Mouse (Mus musculus): ENCODE measurements at regions not wholly inside any gene's neighbourhood (a gene's known extent, or its start where the extent isn't known, plus 50 kb on each side); places are given as distances from the start of the nearest gene placed in this dataset.

- no peak for DNase-seq (ENCODE audit: extremely low read depth, insufficient read length, low spot score)
Measured at GRCm38 (mm10) chr4:55973706-55974105, 441.4 kb upstream of the Klf4 start.

DNA sequence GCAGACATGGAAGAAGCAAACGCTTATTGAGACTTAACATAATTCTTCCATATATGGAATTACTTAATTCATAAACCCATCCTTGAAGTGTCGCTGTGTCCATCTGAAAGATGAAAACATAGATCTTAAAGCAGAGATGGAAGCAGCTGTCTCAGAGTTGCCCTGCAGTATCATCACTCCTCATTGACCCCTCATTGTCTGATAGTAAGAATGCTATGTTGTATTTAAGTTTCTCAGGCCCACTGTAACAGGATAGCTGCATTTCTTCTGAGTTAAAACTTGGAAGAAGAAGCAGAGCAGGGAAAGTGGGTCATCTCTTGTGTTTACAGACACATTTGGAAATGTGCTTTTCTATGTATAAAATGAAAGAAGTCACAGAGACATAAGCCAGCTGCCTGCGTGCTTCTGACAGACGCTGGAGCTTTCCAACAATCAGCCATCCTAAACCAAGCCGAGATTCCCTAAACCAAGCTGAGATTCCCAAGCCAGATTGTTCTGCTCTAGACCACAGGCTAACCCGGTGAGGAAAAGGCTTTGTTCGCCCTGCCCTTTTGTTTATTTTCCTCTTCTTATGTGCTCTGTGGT, 440.1 kb upstream of the Klf4 start:
- no peak for DNase-seq (ENCODE audit: extremely low read depth, insufficient read length, low spot score)

DNA sequence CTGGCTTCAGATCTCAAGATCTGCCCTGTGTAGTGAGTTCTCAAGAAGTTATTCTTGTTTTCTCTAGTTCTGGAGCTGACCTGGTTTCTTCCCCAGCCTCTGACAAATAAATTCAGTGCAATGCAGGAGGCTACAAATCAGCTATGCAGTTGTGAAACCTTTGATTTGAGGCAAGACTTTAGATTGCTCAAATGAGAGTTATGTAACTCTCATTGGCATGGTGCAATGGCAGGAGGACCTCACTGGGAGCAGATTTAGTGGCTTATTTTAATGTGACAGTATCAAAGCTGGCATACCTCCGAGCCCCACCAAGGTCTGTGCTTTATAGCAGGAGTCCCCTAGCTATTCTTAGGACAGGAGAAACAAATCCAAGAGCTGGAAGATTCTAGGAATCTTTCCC, 427.8 kb upstream of the Klf4 start:
- DNase-seq (ENCODE audit: extremely low read depth, insufficient read length, low spot score): no peak

DNA sequence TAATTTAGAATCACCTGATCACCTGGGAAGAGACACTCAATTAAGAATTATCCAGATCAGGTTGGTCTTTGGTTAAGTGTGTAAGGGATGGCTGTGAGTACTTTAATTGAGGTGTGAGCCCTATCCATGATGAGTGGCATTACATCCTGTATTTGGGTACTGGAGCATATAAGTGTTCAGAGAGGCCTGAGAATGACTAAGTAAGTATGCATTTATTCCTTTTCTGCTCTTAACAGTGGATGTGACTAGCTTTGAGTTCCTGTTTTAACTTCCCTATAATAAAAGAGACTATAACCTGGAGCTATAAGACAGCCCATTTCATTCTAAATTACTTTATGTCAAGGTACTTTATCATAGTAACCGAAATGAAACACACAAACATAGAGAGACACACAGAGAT, 421.4 kb upstream of the Klf4 start:
- DNase-seq (ENCODE audit: extremely low read depth, insufficient read length, low spot score): no peak

DNA sequence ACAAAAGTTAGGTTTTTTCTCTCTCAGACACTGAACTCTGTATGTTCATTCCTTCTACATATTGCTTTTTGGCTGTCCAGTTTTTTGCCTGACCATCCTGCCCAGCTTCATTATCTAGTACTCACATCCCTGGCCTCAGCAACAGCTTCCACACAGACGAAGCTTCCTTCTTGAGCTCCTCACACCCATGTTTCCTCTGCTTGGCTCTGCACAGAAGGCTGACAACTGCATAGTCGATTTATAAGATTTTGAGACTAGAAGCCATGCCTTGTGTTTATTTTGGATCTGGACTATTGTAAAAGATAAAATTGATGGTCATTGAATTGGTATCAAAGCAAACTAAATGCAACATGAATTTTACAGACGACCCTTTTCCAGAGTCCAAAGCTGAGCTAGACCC, 420.0 kb upstream of the Klf4 start:
- no peak for DNase-seq (ENCODE audit: extremely low read depth, insufficient read length, low spot score)

DNA sequence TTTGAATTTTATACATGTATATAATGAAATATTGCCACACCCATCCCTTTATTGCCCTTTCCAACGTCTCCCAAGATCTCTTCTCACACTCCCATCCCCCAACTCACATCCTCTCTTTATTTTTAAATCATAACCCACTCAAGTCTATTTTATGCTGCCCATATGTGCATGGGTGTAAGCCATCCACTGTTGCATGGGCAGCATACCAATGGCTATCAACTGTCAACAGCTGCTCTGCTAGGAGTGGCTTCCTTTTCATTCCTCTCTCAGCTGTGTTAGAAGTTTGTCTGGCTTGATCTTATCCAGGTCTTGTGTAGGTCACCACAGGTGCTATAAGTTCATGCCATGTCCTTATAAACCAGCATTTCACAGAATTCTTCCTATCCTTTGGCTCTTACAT, 409.2 kb upstream of the Klf4 start:
- DNase-seq (ENCODE audit: extremely low read depth, insufficient read length, low spot score): no peak

GRCm38 (mm10) chr4:55938383-55938782, 406.1 kb upstream of the Klf4 start:
- no peak for DNase-seq (ENCODE audit: extremely low read depth, insufficient read length, low spot score)

- DNase-seq (ENCODE audit: extremely low read depth, insufficient read length, low spot score): no peak
Measured at GRCm38 (mm10) chr4:55937833-55938232, 405.6 kb upstream of the Klf4 start.

DNA sequence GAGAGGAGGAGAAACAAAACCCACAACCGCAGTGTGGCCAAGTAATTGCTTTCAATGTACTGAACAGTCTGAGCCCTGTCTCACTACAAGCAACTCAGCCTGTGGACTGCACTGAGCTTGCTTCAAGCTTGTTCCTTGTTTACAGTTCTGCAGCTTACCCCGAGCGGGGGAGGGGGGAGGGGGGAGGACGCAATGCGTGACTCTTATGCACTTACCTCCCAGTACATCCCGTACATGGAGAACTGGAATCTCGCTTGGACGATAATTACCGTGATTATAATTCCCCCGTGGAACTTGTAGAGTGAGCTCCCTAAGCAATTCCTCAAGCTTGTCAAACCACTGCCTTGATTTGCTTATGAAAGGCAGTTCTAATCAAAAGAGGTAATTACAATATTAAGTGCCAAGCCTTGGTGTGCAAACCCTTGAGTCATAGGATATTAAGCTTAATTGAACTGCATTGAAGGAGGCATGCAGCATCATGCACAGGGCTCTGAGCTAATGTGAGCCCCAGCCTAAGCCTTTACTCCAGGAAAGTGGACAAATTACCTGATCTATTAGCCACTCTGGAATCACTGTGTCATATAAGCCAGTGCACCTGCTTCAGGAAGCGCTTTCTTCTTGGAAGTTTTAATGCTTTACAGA, 397.0 kb upstream of the Klf4 start:
- DNase-seq (ENCODE audit: extremely low read depth, insufficient read length, low spot score): no peak

GRCm38 (mm10) chr4:55928670-55929069, 396.4 kb upstream of the Klf4 start:
- DNase-seq (ENCODE audit: extremely low read depth, insufficient read length, low spot score): no peak

GRCm38 (mm10) chr4:55928196-55928595, 395.9 kb upstream of the Klf4 start:
- no peak for DNase-seq (ENCODE audit: extremely low read depth, insufficient read length, low spot score)

DNA sequence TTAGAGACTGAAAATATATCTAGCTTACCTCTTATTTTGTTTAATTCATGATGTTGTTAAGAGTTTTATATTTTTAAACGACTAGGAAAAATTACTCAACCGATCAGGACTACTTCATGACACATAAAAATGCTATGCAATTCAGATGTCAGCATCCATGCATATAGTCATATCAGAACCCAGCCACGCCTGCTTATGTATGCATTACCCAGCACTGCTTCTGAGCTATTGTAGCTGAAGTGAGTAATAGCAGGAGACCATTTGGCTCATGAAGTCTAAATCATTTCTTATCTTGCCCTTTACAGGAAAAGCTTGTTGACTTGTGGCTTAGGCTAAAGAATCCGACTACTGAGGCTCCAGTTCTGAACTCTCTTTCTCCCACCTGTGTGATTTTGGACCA, 395.1 kb upstream of the Klf4 start:
- DNase-seq (ENCODE audit: extremely low read depth, insufficient read length, low spot score): no peak

DNA sequence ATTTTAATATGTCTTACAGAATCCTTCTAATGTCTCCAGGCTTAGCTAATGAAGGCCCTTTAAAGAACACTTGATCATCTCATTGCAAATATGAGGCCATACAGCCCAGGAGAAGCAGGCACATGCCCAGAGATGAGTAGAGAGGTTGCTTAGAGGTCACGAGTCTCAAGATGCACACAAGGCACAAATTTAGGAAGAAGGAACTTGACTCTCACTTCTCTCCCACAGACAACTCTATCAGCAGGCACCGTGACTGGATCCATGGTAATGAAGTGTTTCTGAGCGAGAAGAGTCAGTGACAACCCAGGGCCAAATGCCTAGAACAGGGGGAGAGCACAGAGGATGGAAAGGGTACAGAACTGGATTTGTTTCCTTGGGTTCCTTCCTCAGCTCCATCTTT, 392.7 kb upstream of the Klf4 start:
- DNase-seq (ENCODE audit: extremely low read depth, insufficient read length, low spot score): no peak

DNA sequence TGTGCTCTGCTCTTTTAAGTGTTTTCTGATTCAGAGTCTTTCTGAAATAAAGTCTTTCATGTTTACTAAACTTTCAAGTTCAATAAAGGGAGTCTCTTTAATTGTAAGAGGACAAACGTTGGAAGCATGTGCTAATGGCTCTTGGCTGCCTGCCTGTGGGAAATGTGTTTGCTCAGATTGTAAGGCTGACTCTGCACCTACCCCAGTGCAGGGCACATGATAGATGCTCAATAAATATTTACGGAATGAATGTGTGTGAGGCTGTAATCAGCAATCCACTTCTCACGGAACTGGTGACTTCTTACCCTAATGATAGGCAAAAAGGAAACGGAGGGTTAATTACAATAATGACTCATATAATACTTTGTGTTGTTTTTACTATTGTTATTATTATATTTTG, 389.0 kb upstream of the Klf4 start:
- no peak for DNase-seq (ENCODE audit: extremely low read depth, insufficient read length, low spot score)

GRCm38 (mm10) chr4:55894116-55894885, 362.0 kb upstream of the Klf4 start:
- DNase-seq (ENCODE audit: extremely low read depth, insufficient read length, low spot score): no peak

DNA sequence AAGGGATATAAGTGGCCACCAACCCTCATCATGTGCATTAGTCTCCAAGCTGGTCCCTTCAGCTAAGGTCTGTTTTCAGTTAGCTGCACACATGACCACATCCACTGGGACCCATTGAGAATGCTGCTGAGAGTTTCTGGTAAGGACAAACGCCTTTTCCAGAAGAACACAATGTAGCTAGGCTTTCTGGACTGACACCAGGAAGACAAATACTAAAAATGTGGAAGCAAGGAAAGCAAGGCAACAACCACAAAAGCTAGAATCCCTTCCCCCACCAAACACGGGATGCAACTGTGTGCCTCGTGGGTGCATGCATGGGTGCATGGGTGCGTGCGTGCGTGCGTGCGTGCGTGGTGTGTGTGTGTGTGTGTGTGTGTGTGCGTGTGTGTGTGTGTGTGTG, 359.4 kb upstream of the Klf4 start:
- no peak for DNase-seq (ENCODE audit: extremely low read depth, insufficient read length, low spot score)

DNA sequence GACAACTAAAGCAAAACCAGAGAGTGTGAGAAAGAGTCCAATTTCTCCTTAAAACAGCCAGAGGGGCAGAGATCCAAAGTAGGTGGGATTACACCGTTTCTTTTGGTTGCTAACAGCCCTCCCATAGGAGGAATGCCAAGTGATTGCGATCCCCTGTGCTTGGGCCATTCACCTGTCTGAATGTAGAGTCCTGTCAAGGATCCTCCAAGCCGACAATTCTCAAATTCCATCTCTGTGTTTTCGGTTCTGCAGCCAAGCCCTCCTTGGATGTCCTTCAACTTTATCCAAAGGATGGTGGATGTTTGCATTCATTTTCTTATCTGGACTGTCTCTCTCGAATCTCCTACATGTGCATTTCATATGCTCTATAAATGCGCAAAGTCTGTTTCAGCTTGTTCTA, 355.3 kb upstream of the Klf4 start:
- DNase-seq (ENCODE audit: extremely low read depth, insufficient read length, low spot score): no peak

- no peak for DNase-seq (ENCODE audit: extremely low read depth, insufficient read length, low spot score)
Measured at GRCm38 (mm10) chr4:55882541-55882940, 350.3 kb upstream of the Klf4 start.

- DNase-seq (ENCODE audit: extremely low read depth, insufficient read length, low spot score): no peak
Measured at GRCm38 (mm10) chr4:55875304-55875703, 343.0 kb upstream of the Klf4 start.

GRCm38 (mm10) chr4:55874875-55875274, 342.6 kb upstream of the Klf4 start:
- no peak for DNase-seq (ENCODE audit: extremely low read depth, insufficient read length, low spot score)

- no peak for DNase-seq (ENCODE audit: extremely low read depth, insufficient read length, low spot score)
Measured at GRCm38 (mm10) chr4:55874276-55874675, 342.0 kb upstream of the Klf4 start.

DNA sequence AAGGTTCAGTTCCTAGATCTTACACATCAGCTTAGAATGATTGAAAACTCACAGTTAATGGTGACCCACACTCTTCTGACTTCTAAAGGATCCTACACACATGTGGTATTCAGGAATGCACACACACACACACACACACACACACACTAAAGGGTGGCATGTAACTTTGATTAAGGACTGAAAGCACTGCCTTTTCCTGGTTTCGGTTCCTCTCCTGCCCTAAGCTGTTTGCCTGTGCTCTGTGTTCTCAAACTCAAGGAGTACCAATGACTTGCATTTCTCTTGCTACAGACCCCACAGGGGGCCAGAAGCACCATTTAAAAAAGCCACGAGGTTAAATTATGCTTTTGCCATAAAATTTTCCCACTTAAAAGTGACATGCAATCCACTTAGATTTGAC, 327.8 kb upstream of the Klf4 start:
- no peak for DNase-seq (ENCODE audit: extremely low read depth, insufficient read length, low spot score)
